In the genomic region with DNA sequence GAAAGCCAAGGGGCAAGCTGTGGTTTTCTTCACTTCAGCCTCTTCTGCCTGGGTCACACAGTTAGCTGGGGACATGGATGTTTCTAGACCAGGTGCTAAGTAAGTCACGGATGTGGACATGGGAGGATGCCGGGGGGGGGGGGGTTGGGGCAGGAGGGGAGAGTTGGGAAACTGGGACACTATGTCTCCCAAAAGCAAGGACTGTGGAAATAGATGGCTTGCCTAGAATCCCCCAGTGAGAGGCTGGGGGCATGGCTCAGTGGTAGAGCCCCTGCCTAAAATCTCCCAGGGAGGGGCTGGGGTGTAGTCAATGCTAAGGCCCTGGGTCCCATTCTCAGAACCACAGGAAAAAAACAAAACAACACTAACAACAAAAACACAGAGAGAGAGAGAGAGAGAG, we compare ENCODE assay signal across 12 mouse cellular contexts. TPM values are rescaled to one million over a fixed set of nuclear protein-coding genes. Genes with fewer than 3 reads are reported as not detected.
A peak's percentile ranks its signal among the peaks of the same experiment; 100 is the strongest.
DNase-seq lines count a peak whose midpoint lies in the region; ATAC-seq and TF ChIP-seq lines count a peak whose summit lies in the region.
"Had no signal": no experiment of that assay in that cellular context is flagged by ENCODE, and none has a peak within 500 bp of the region (broad histone marks: within the 10 kb centered on the region; RNA-seq: fewer than 3 reads in every experiment).

No protein-coding gene starts in this region.

- peaks cover 16% of the 10 kb centered on the region for H3K36me3 ChIP-seq in midbrain, embryonic 11.5 days (ENCODE audit: control insufficient read depth, insufficient read depth, low read length)
- H3K36me3 ChIP-seq in midbrain, postnatal 0 days (ENCODE audit: insufficient read depth, low read length): peaks cover 54% of the 10 kb centered on the region
- H3K36me3 ChIP-seq in embryonic facial prominence, embryonic 13.5 days: peaks cover 70% of the 10 kb centered on the region
- peaks cover 7% of the 10 kb centered on the region; the same call in 1 of the 2 replicates for H3K36me3 ChIP-seq in stomach, postnatal 0 days (ENCODE audit: control insufficient read depth, insufficient read depth, low read length)
- peaks cover 29% of the 10 kb centered on the region; the same call in 1 of the 2 replicates for H3K36me3 ChIP-seq in hindbrain, postnatal 0 days (ENCODE audit: insufficient read depth, low read length)

- no peaks in the 10 kb centered on the region for H3K27me3 ChIP-seq in midbrain, embryonic 11.5 days (ENCODE audit: control insufficient read depth, insufficient read depth, low read length)
- H3K27me3 ChIP-seq in midbrain, postnatal 0 days (ENCODE audit: insufficient read depth, low read length): no peaks in the 10 kb centered on the region
- no peaks in the 10 kb centered on the region for H3K27me3 ChIP-seq in embryonic facial prominence, embryonic 13.5 days
- no peaks in the 10 kb centered on the region for H3K27me3 ChIP-seq in stomach, postnatal 0 days (ENCODE audit: control insufficient read depth, insufficient read depth, low read length)
- H3K27me3 ChIP-seq in hindbrain, postnatal 0 days (ENCODE audit: insufficient read depth, low read length): no peaks in the 10 kb centered on the region
- H3K27me3 ChIP-seq: limb, embryonic 13.5 days; liver, embryonic 12.5 days; midbrain, embryonic 15.5 days; neural tube, embryonic 13.5 days had no signal

- H3K9ac ChIP-seq in midbrain, embryonic 11.5 days (ENCODE audit: low read length): no peak overlapping the region
- no peak overlapping the region for H3K9ac ChIP-seq in midbrain, postnatal 0 days (replicated peaks; ENCODE audit: low read length, poor library complexity, severe bottlenecking)
- no peak overlapping the region for H3K9ac ChIP-seq in embryonic facial prominence, embryonic 13.5 days
- no peak overlapping the region for H3K9ac ChIP-seq in stomach, postnatal 0 days (ENCODE audit: low read length)
- no peak overlapping the region for H3K9ac ChIP-seq in hindbrain, postnatal 0 days (replicated peaks; ENCODE audit: low read length)
- H3K9ac ChIP-seq: limb, embryonic 13.5 days; midbrain, embryonic 15.5 days; neural tube, embryonic 13.5 days had no signal

- no peak overlapping the region for H3K4me2 ChIP-seq in midbrain, embryonic 11.5 days
- H3K4me2 ChIP-seq in midbrain, postnatal 0 days (ENCODE audit: low read depth, low read length, poor library complexity, severe bottlenecking): no peak overlapping the region
- no peak overlapping the region for H3K4me2 ChIP-seq in embryonic facial prominence, embryonic 13.5 days
- no peak overlapping the region for H3K4me2 ChIP-seq in stomach, postnatal 0 days (replicated peaks; ENCODE audit: low read depth)
- H3K4me2 ChIP-seq in hindbrain, postnatal 0 days (ENCODE audit: low read depth, low read length): no peak overlapping the region
- H3K4me2 ChIP-seq: limb, embryonic 13.5 days; liver, embryonic 12.5 days; midbrain, embryonic 15.5 days; neural tube, embryonic 13.5 days had no signal

- TF ChIP-seq CTCF in layer of hippocampus, adult 2 months (conservative IDR thresholded peaks at IDR 0.05): no peak
- TF ChIP-seq CTCF in midbrain, postnatal 0 days (IDR thresholded peaks at IDR 0.05): no peak
- no peak for TF ChIP-seq CTCF in stomach, postnatal 0 days (IDR thresholded peaks at IDR 0.05; ENCODE audit: low read depth)
- no peak for TF ChIP-seq CTCF in hindbrain, postnatal 0 days (IDR thresholded peaks at IDR 0.05; ENCODE audit: low read depth)

- WGBS in midbrain, embryonic 11.5 days: 86% methylated on average over 2 of the region's 2 CpGs
- 88% methylated on average over 2 of the region's 2 CpGs for WGBS in midbrain, postnatal 0 days
- WGBS in embryonic facial prominence, embryonic 13.5 days: 87% methylated on average over 2 of the region's 2 CpGs
- 85% methylated on average over 2 of the region's 2 CpGs for WGBS in stomach, postnatal 0 days
- WGBS in hindbrain, postnatal 0 days: 90% methylated on average over 2 of the region's 2 CpGs

- ATAC-seq in midbrain, embryonic 11.5 days (ENCODE audit: low FRiP score): no peak
- ATAC-seq in midbrain, postnatal 0 days (ENCODE audit: low FRiP score): no peak
- no peak for ATAC-seq in embryonic facial prominence, embryonic 13.5 days (ENCODE audit: insufficient number of reproducible peaks, insufficient read depth, low FRiP score, low TSS enrichment, low read depth)
- ATAC-seq in stomach, postnatal 0 days (ENCODE audit: low FRiP score, low TSS enrichment): no peak
- no peak for ATAC-seq in hindbrain, postnatal 0 days

- no peak for DNase-seq in layer of hippocampus, adult 2 months (ENCODE audit: low spot score in 2 of 2)
- no peak for DNase-seq in layer of hippocampus, postnatal 36 days
- peak; percentile 60 for DNase-seq in midbrain, embryonic 11.5 days (ENCODE audit: low spot score, missing footprints)
- DNase-seq in midbrain, postnatal 0 days (ENCODE audit: low spot score): no peak
- DNase-seq in stomach, postnatal 0 days (ENCODE audit: low spot score): no peak
- no peak for DNase-seq in hindbrain, postnatal 0 days (ENCODE audit: low spot score)

- H3K9me3 ChIP-seq in midbrain, embryonic 11.5 days (ENCODE audit: control insufficient read depth, low read length): no peaks in the 10 kb centered on the region
- no peaks in the 10 kb centered on the region for H3K9me3 ChIP-seq in midbrain, postnatal 0 days (ENCODE audit: low read length)
- no peaks in the 10 kb centered on the region for H3K9me3 ChIP-seq in embryonic facial prominence, embryonic 13.5 days
- H3K9me3 ChIP-seq in stomach, postnatal 0 days (ENCODE audit: control insufficient read depth, low read length): no peaks in the 10 kb centered on the region
- no peaks in the 10 kb centered on the region for H3K9me3 ChIP-seq in hindbrain, postnatal 0 days (ENCODE audit: low read length)
- H3K9me3 ChIP-seq: limb, embryonic 13.5 days; liver, embryonic 12.5 days; midbrain, embryonic 15.5 days; neural tube, embryonic 13.5 days had no signal

- H3K4me3 ChIP-seq in layer of hippocampus, adult 2 months: no peak overlapping the region
- no peak overlapping the region for H3K4me3 ChIP-seq in midbrain, embryonic 11.5 days (ENCODE audit: low read depth, low read length)
- H3K4me3 ChIP-seq in midbrain, postnatal 0 days (ENCODE audit: low read depth, low read length): no peak overlapping the region
- no peak overlapping the region for H3K4me3 ChIP-seq in embryonic facial prominence, embryonic 13.5 days
- no peak overlapping the region for H3K4me3 ChIP-seq in stomach, postnatal 0 days (ENCODE audit: low read depth, low read length)
- H3K4me3 ChIP-seq in hindbrain, postnatal 0 days (ENCODE audit: low read length): no peak overlapping the region
- H3K4me3 ChIP-seq: limb, embryonic 13.5 days; liver, embryonic 12.5 days; midbrain, embryonic 15.5 days; myocyte; neural tube, embryonic 13.5 days had no signal

- H3K4me1 ChIP-seq in midbrain, embryonic 11.5 days (ENCODE audit: control insufficient read depth, insufficient read depth, low read length): no peaks in the 10 kb centered on the region
- H3K4me1 ChIP-seq in midbrain, postnatal 0 days (ENCODE audit: insufficient read depth, low read length): no peaks in the 10 kb centered on the region
- peaks cover 13% of the 10 kb centered on the region for H3K4me1 ChIP-seq in embryonic facial prominence, embryonic 13.5 days
- 0 out of 2 replicates have a peak, but pooled peaks cover 2% of the 10 kb centered on the region for H3K4me1 ChIP-seq in stomach, postnatal 0 days (replicated peaks; ENCODE audit: control insufficient read depth, insufficient read depth)
- H3K4me1 ChIP-seq in hindbrain, postnatal 0 days (ENCODE audit: insufficient read depth, low read length): no peaks in the 10 kb centered on the region
- H3K4me1 ChIP-seq: midbrain, embryonic 15.5 days had no signal

- no peak for TF ChIP-seq EP300 in stomach, postnatal 0 days (optimal IDR thresholded peaks at IDR 0.05)

- 0 out of 2 replicates have a peak overlapping the region, but pooled peaks have one; percentile 49 for H3K27ac ChIP-seq in layer of hippocampus, adult 2 months
- H3K27ac ChIP-seq in midbrain, embryonic 11.5 days (ENCODE audit: low read depth, low read length): no peak overlapping the region
- H3K27ac ChIP-seq in midbrain, postnatal 0 days (ENCODE audit: low read depth, low read length): no peak overlapping the region
- H3K27ac ChIP-seq in embryonic facial prominence, embryonic 13.5 days: peak overlapping the region; percentile 64; the same call in 1 of the 2 replicates
- 0 out of 2 replicates have a peak overlapping the region, but pooled peaks have one; percentile 56 for H3K27ac ChIP-seq in stomach, postnatal 0 days (replicated peaks)
- no peak overlapping the region for H3K27ac ChIP-seq in hindbrain, postnatal 0 days
- H3K27ac ChIP-seq: limb, embryonic 13.5 days; liver, embryonic 12.5 days had no signal

RNA-seq across cellular contexts. Expression of gene Gtf2ird1, which starts 34.7 kb away (rescaled TPM):
- total RNA-seq in layer of hippocampus, adult 2 months (2021): 10 to 100 TPM; 22.8 to 25.4 TPM
- total RNA-seq in layer of hippocampus, postnatal 36 days (2021): 10 to 100 TPM; 28.4 to 31.3 TPM
- polyA plus RNA-seq in midbrain, embryonic 11.5 days (2014; fragmentation: Nextera tagmentation; extraction: Ambion mirVana): 86.5 and 88.1 TPM in 2 replicates
- total RNA-seq in midbrain, postnatal 0 days (2014; rRNA removed): 53.4 and 69.5 TPM in 2 replicates
- polyA plus RNA-seq in midbrain, postnatal 0 days (2015; fragmentation: Nextera tagmentation; extraction: Ambion mirVana): 50.9 and 54.3 TPM in 2 replicates
- 130 TPM in 2 replicates for polyA plus RNA-seq in embryonic facial prominence, embryonic 13.5 days (2015; fragmentation: Nextera tagmentation; extraction: Ambion mirVana)
- polyA plus RNA-seq in stomach, postnatal 0 days (2015; fragmentation: Nextera tagmentation; extraction: Ambion mirVana): 42.4 and 47.0 TPM in 2 replicates
- 46.4 and 54.4 TPM in 2 replicates for total RNA-seq in hindbrain, postnatal 0 days (2014; rRNA removed)
- polyA plus RNA-seq in hindbrain, postnatal 0 days (2015; fragmentation: Nextera tagmentation; extraction: Ambion mirVana): 52.7 and 57.7 TPM in 2 replicates

Comparison
In these comparisons a context has a peak if more than half of its experiments do, and no peak if none do; other contexts are left out.
1. H3K27ac ChIP-seq: peak in layer of hippocampus, adult 2 months (single experiment), embryonic facial prominence, embryonic 13.5 days (single experiment) and stomach, postnatal 0 days (single experiment); none in midbrain, embryonic 11.5 days (single experiment), midbrain, postnatal 0 days (single experiment) and hindbrain, postnatal 0 days (single experiment).